Comparison of ENCODE assay signal across 7 mouse cellular contexts in the genomic region with DNA sequence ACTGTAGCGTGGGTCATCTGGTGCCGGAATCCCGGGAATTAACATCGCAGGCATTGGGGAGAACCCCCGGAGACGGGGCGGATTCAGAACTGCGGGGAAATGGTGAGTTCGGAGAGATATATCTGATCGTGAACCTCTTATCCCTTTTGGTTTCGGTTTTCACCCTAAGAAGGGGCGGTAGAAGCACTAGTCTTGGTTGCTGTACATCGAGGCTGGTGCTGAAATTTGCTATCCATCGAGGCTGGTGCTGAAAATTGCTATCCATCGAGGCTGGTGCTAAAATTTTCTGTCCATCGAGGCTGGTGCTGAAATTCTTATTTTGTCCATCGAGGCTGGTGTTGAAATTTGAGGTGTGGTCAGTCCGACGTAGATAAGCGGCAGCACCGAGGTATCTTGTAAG.
A peak's percentile ranks its signal among the peaks of the same experiment; 100 is the strongest.
DNase-seq lines count a peak whose midpoint lies in the region; ATAC-seq and TF ChIP-seq lines count a peak whose summit lies in the region.
"Not testable (repeated sequence)": the region's sequence is repeated elsewhere in the genome, so short reads cannot be mapped to it uniquely, and the experiment has no call there.

No protein-coding gene starts in this region.

- peak; percentile 42 for DNase-seq in MEL (ENCODE audit: low read depth, low spot score)
- peak; percentile 17 for DNase-seq in adrenal gland, postnatal 14 days
- peak; percentile 28 for DNase-seq in embryonic facial prominence, embryonic 10.5 days (ENCODE audit: low spot score)
- peak; percentile 21 for DNase-seq in heart, postnatal 4 days
- peak; percentile 32 for DNase-seq in limb, embryonic 10.5 days (ENCODE audit: low spot score)
- peak; percentile 6 for DNase-seq in lung, postnatal 0 days (ENCODE audit: low spot score)
- peak; percentile 46 for DNase-seq in testis, postnatal 10 days (ENCODE audit: low spot score)

- not testable (repeated sequence) for H3K36me3 ChIP-seq in MEL (ENCODE audit: control insufficient read depth in 1 of 2, insufficient read depth in 2 of 2, low read length in 2 of 2); embryonic facial prominence, embryonic 10.5 days (replicated peaks); limb, embryonic 10.5 days; lung, postnatal 0 days (ENCODE audit: insufficient read depth, low read length)

- TF ChIP-seq CTCF in MEL (IDR thresholded peaks at IDR 0.05 in 2 of 3, conservative IDR thresholded peaks at IDR 0.05 in 1 of 3; ENCODE audit: control insufficient read depth in 1 of 3, insufficient read depth in 1 of 3, low read depth in 2 of 3, low read length in 3 of 3, poor library complexity in 1 of 3, severe bottlenecking in 1 of 3); lung, postnatal 0 days (IDR thresholded peaks at IDR 0.05): not testable (repeated sequence)

- not testable (repeated sequence) for H3K4me1 ChIP-seq in MEL (ENCODE audit: control insufficient read depth in 1 of 2, insufficient read depth in 2 of 2, low read length in 2 of 2); embryonic facial prominence, embryonic 10.5 days; limb, embryonic 10.5 days; lung, postnatal 0 days (ENCODE audit: insufficient read depth, low read depth, low read length)

- H3K4me2 ChIP-seq in lung, postnatal 0 days (replicated peaks; ENCODE audit: low read depth, low read length) = not testable (repeated sequence)

- H3K27ac ChIP-seq in MEL (ENCODE audit: control insufficient read depth, low read depth, low read length); embryonic facial prominence, embryonic 10.5 days (replicated peaks); limb, embryonic 10.5 days; lung, postnatal 0 days (ENCODE audit: low read length): not testable (repeated sequence)

- not testable (repeated sequence) for H3K4me3 ChIP-seq in MEL (ENCODE audit: control insufficient read depth in 1 of 2, insufficient read depth in 1 of 2, low read depth in 2 of 2, low read length in 2 of 2); embryonic facial prominence, embryonic 10.5 days; limb, embryonic 10.5 days; lung, postnatal 0 days (ENCODE audit: low read depth, low read length)

- not testable (repeated sequence) for H3K9ac ChIP-seq in MEL (ENCODE audit: control insufficient read depth, low read depth, low read length, poor library complexity, severe bottlenecking); lung, postnatal 0 days (replicated peaks; ENCODE audit: low read depth)

- not testable (repeated sequence) for TF ChIP-seq EP300 in MEL (IDR thresholded peaks at IDR 0.05; ENCODE audit: low read depth in 1 of 2, low read length in 2 of 2); lung, postnatal 0 days (IDR thresholded peaks at IDR 0.05)

- WGBS in embryonic facial prominence, embryonic 10.5 days = 76% methylated on average over 21 of the region's 21 CpGs
- WGBS in limb, embryonic 10.5 days = 77% methylated on average over 21 of the region's 21 CpGs
- 66% methylated on average over 19 of the region's 21 CpGs for WGBS in lung, postnatal 0 days

- not testable (repeated sequence) for H3K9me3 ChIP-seq in MEL (replicated peaks; ENCODE audit: insufficient read depth, low read length); embryonic facial prominence, embryonic 10.5 days; limb, embryonic 10.5 days (replicated peaks); lung, postnatal 0 days (ENCODE audit: low read length)

- TF ChIP-seq POLR2A in MEL (IDR thresholded peaks at IDR 0.05; ENCODE audit: control insufficient read depth in 1 of 2, insufficient read depth in 1 of 2, low read depth in 1 of 2, low read length in 2 of 2, poor library complexity in 1 of 2) = not testable (repeated sequence)

- not testable (repeated sequence) for ATAC-seq in lung, postnatal 0 days

- TF ChIP-seq RAD21 in MEL (IDR thresholded peaks at IDR 0.05; ENCODE audit: low read depth, low read length) = not testable (repeated sequence)

- not testable (repeated sequence) for H3K79me2 ChIP-seq in MEL (ENCODE audit: control insufficient read depth, insufficient read depth, low read length, poor library complexity)

- H3K27me3 ChIP-seq in MEL (ENCODE audit: control insufficient read depth in 1 of 2, insufficient read depth in 2 of 2, low read length in 2 of 2); embryonic facial prominence, embryonic 10.5 days (replicated peaks; ENCODE audit: low read depth, poor library complexity, severe bottlenecking); limb, embryonic 10.5 days (ENCODE audit: low read depth, poor library complexity, severe bottlenecking); lung, postnatal 0 days (replicated peaks; ENCODE audit: insufficient read depth, low read length): not testable (repeated sequence)
